Mouse (Mus musculus): ENCODE results near the gene 9930111J21Rik2.

DNA sequence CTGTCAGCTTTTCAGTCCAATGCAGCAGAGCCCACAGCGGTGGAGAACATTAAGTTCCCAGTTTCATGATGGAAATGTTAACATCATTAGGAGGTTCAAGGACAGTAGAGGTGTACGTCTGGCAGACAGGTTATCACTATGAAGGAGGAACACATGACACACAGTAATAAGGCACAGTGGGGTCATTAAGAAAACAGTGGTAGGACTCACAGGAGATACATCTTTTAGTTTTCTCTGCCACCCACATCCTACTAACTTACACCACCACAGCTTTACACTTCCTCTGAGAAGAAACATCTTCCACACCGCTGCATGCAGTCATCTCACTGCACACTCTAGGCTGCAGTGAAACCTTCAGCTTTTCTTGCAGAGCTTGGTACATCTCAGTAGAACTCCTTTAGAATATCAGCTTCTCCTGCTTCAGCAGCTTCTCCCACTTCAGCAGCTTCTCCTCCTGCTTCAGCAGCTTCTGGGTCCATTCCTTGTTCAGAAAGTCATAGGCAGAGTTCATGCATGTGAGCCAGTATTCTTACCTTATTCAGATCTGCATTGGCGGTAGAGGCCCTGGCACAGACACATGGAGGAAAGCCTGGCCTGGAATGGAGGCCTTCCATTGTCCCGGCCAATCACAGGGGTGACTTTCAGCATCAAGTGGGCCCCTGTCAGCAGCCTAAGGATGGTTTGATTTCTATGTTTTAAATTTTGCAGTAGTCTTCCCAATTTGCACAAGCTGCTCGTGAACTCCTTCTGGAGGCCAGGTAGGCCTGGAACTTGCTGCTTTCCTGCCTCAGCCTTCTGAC is 43.0 kb upstream of the 9930111J21Rik2 start:
- TF ChIP-seq CTCF (IDR thresholded peaks at IDR 0.05; ENCODE audit: borderline replicate concordance, extremely low read depth, insufficient read depth, insufficient read length): no peak
- TF ChIP-seq POLR2A (IDR thresholded peaks at IDR 0.05; ENCODE audit: borderline replicate concordance, extremely low read depth, insufficient read depth, insufficient read length, poor library complexity, severe bottlenecking): no peak
